Mouse (Mus musculus) MEL (cell line): ENCODE results near the gene Xrcc4.

Experiments used
- BHLHE40 ChIP-seq: IDR thresholded peaks from 2 replicates; pipeline ENCODE4 v1.6.1; 2012; ENCODE audit warnings: low read depth, mild to moderate bottlenecking, inconsistent platforms, low read length, improper control_type of control experiment, borderline replicate concordance
- CTCF ChIP-seq, 3 experiments: IDR thresholded peaks in 2 of 3; conservative IDR thresholded peaks in 1 of 3; 2 replicates each; pipeline ENCODE4 v1.5.1; 2011 to 2012; ENCODE audit warnings: low read length in 3 of 3, low read depth in 2 of 3, mild to moderate bottlenecking in 2 of 3, improper control_type of control experiment in 1 of 3, inconsistent platforms in 1 of 3, mixed read lengths in 1 of 3, moderate library complexity in 1 of 3; ENCODE audit not compliant: control insufficient read depth in 1 of 3, insufficient read depth in 1 of 3, poor library complexity in 1 of 3, severe bottlenecking in 1 of 3
- EP300 ChIP-seq, 2 experiments: IDR thresholded peaks; 2 replicates each; pipeline ENCODE4 v1.6.1; 2011; ENCODE audit warnings: improper control_type of control experiment in 2 of 2, low read length in 2 of 2, low read depth in 1 of 2, mild to moderate bottlenecking in 1 of 2
- ETS1 ChIP-seq: IDR thresholded peaks from 2 replicates; pipeline ENCODE4 v1.6.1; 2012; ENCODE audit warnings: low read depth, mild to moderate bottlenecking, inconsistent platforms, low read length, improper control_type of control experiment, moderate library complexity
- GABPA ChIP-seq: IDR thresholded peaks from 2 replicates; pipeline ENCODE4 v1.6.1; 2012; ENCODE audit warnings: low read depth, mild to moderate bottlenecking, inconsistent platforms, low read length, improper control_type of control experiment, moderate library complexity
- POLR2A ChIP-seq, 2 experiments: IDR thresholded peaks; 2 replicates each; pipeline ENCODE4 v1.6.1; 2011 to 2012; ENCODE audit warnings: low read length in 2 of 2, mild to moderate bottlenecking in 2 of 2, control low read depth in 1 of 2, improper control_type of control experiment in 1 of 2, low read depth in 1 of 2, moderate library complexity in 1 of 2; ENCODE audit not compliant: control insufficient read depth in 1 of 2, insufficient read depth in 1 of 2, poor library complexity in 1 of 2
- RAD21 ChIP-seq: IDR thresholded peaks from 2 replicates; pipeline ENCODE4 v1.6.1; 2011; ENCODE audit warnings: mild to moderate bottlenecking, low read depth, low read length, improper control_type of control experiment

DNA sequence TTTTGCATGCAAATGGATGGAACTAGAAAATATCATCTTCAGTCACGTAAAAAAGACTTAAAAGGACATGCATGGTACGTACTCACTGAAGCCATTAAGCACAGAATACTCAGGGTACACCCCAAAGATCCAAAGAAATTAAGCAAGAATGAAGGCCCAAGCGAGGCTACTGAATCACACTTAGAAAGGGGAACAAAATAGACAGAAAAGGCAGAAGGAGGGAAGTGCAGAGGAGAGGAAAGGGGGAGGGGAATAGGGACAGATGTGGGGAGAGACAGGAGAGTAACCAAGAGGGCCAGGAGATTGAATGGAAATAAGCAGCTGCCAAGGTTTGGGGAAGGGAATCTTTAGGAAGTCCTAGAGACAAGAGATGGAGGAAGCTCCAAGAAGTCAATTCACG is 197.3 kb downstream of the Xrcc4 start:
- no peak for TF ChIP-seq RAD21
- no peak for TF ChIP-seq CTCF (IDR thresholded peaks at IDR 0.05 in 2 of 3, conservative IDR thresholded peaks at IDR 0.05 in 1 of 3; ENCODE audit: control insufficient read depth in 1 of 3, insufficient read depth in 1 of 3, low read depth in 2 of 3, low read length in 3 of 3, poor library complexity in 1 of 3, severe bottlenecking in 1 of 3)
- TF ChIP-seq ETS1 = no peak
- TF ChIP-seq EP300 (IDR thresholded peaks at IDR 0.05; ENCODE audit: low read depth in 1 of 2, low read length in 2 of 2) = no peak
- TF ChIP-seq BHLHE40 = no peak
- TF ChIP-seq GABPA = no peak
- TF ChIP-seq POLR2A (IDR thresholded peaks at IDR 0.05; ENCODE audit: control insufficient read depth in 1 of 2, insufficient read depth in 1 of 2, low read depth in 1 of 2, low read length in 2 of 2, poor library complexity in 1 of 2) = no peak
